Mouse (Mus musculus) forebrain, embryonic 16.5 days (tissue): Measurements from ENCODE around the gene Trat1. TPM values are rescaled to one million over a fixed set of nuclear protein-coding genes. Genes with fewer than 3 reads are reported as not detected.

Experiments
- ATAC-seq: fragments of 200-750 bp; cut with Nextera tagmentation; 2 replicates; pipeline ENCODE4 v1.8.0; 2017; ENCODE audit warnings: mild to moderate bottlenecking, moderate library complexity
- H3K27ac ChIP-seq: fragments of 300-500 bp; sonication (generic); 2 replicates; pipeline ENCODE4 v1.5.1; 2014; ENCODE audit warnings: low read length, control low read depth
- H3K27me3 ChIP-seq: fragments of 300-500 bp; sonication (generic); replicated peaks from 2 replicates; pipeline ENCODE4 v1.6.1; 2014; ENCODE audit warnings: low read length; ENCODE audit not compliant: control insufficient read depth, insufficient read depth
- H3K36me3 ChIP-seq: fragments of 300-500 bp; sonication (generic); 2 replicates; pipeline ENCODE4 v1.6.1; 2014; ENCODE audit not compliant: control insufficient read depth, insufficient read depth
- H3K4me1 ChIP-seq: fragments of 300-500 bp; sonication (generic); replicated peaks from 2 replicates; pipeline ENCODE4 v1.6.1; 2014; ENCODE audit warnings: low read length; ENCODE audit not compliant: control insufficient read depth, insufficient read depth
- H3K4me2 ChIP-seq: fragments of 300-500 bp; sonication (generic); 2 replicates; pipeline ENCODE4 v1.6.1; 2014; ENCODE audit warnings: mild to moderate bottlenecking, low read length, control low read depth
- H3K4me3 ChIP-seq: fragments of 300-500 bp; sonication (generic); replicated peaks from 2 replicates; pipeline ENCODE4 v1.5.1; 2014; ENCODE audit warnings: mild to moderate bottlenecking, low read length, control low read depth
- H3K9ac ChIP-seq: fragments of 300-500 bp; sonication (generic); replicated peaks from 2 replicates; pipeline ENCODE4 v1.6.1; 2014; ENCODE audit warnings: low read depth, low read length, control low read depth
- H3K9me3 ChIP-seq: fragments of 300-500 bp; sonication (generic); 2 replicates; pipeline ENCODE4 v1.6.1; 2016; ENCODE audit warnings: low read length; ENCODE audit not compliant: control insufficient read depth
- WGBS: fragments of 180-500 bp; shearing (Covaris S2); extraction: QIAGEN DNeasy Blood & Tissue Kit; methylation state at CpG from one replicate; pipeline ENCODE4 v1.1.7; 2014; 5-methylcytosine and 5-hydroxymethylcytosine counted together
- polyA plus RNA-seq: library from polyadenylated mRNA; unstranded; fragments of >200 nt; fragmentation: Nextera tagmentation; extraction: Ambion mirVana; gene quantifications from 2 replicates; pipeline ENCODE4 v1.2.1, GENCODE M21; 2015

Trat1 gene
- not detected in 2 replicates for polyA plus RNA-seq

DNA sequence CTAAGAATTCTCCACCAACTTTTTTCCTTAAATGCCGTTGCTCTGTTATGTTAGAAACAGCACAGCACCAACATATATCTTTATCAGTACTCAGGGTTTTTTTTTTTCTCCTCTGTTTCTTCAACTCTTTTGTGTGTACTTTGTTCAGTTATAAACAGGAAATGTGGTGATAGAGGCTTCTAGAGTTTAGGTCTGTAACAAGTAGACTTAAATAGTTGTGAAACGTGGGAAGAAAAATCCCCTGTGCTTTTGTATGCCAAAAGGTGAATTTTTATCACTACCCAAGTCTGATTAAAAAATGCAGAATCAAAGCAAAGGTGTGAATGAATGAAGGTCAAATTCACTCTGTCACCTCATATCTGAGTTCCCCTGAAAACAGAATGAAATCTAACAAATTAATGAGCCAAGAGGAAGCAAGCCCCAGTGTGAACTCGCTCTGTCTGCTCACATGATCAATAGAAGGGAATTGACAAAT, at the start of gene Trat1:
TSS of gene Trat1 (minus strand) at position 51 of the 475 bp plus-strand sequence.
- no peaks in the 10 kb centered on the region for H3K27me3 ChIP-seq
- H3K4me3 ChIP-seq, result no peak within 1 kb of the TSS
- no peak within 1 kb of the TSS for H3K4me2 ChIP-seq
- no peak within 1 kb of the TSS for H3K9ac ChIP-seq
- no peak within 1 kb of the TSS for H3K27ac ChIP-seq
- 87% methylated on average over 3 of the region's 3 CpGs for WGBS
- no peaks in the 10 kb centered on the region for H3K4me1 ChIP-seq
- no peaks in the 10 kb centered on the region for H3K9me3 ChIP-seq
- no peak for ATAC-seq
- no peaks in the 10 kb centered on the region for H3K36me3 ChIP-seq

DNA sequence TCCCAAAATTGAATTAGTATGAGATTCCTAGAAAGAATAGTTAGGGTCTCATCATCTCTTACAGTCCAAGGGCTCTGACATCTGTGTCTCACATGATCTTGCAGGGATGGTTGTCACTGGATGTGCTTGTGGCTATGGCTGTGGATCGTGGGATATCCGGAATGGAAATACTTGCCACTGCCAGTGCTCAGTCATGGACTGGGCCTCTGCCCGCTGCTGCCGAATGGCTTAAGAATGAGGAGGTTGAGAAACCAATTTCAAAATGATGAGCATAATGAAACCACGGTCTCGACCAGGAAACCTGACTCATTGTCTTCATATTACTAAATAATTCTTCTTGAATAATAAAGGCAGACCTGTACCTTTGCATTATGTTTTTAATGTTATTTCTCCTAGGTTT, 46.7 kb upstream of the Trat1 start:
- no peak for ATAC-seq
- no peak overlapping the region for H3K4me2 ChIP-seq
- H3K9ac ChIP-seq, result no peak overlapping the region
- H3K9me3 ChIP-seq, result 0 out of 2 replicates have a peak, but pooled peaks cover 3% of the 10 kb centered on the region
- no peaks in the 10 kb centered on the region for H3K27me3 ChIP-seq
- H3K4me3 ChIP-seq, result no peak overlapping the region
- 89% methylated on average over 6 of the region's 6 CpGs for WGBS
- no peaks in the 10 kb centered on the region for H3K4me1 ChIP-seq
- H3K36me3 ChIP-seq, result no peaks in the 10 kb centered on the region
- H3K27ac ChIP-seq, result no peak overlapping the region

DNA sequence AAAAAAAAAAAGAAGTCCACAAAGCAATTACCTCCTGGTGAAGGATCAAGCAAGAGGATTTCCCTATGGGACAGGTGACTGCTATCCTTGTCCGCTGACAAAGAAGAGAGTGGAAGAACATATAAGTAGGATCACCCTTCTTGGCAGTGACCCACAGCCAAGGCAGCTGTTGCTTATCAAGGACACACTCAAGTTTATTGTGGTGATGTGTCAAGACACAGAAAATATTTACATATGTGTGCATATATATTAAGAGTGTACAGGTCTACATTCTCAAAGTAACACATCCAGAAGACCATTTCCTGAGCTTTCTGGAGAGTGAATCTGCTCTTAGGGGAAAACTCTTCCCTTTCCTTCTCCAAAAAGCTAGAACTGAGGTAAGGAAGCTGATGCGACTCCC, 44.9 kb upstream of the Trat1 start, which contains the start of gene Retnlb:
TSS of gene Retnlb (plus strand) at position 162 of the 400 bp plus-strand sequence.
- H3K27me3 ChIP-seq, result no peaks in the 10 kb centered on the region
- H3K4me2 ChIP-seq, result no peak within 1 kb of the TSS
- 100% methylated on average over 2 of the region's 2 CpGs for WGBS
- no peak within 1 kb of the TSS for H3K27ac ChIP-seq
- 0 out of 2 replicates have a peak, but pooled peaks cover 3% of the 10 kb centered on the region for H3K9me3 ChIP-seq
- H3K9ac ChIP-seq, result no peak within 1 kb of the TSS
- H3K36me3 ChIP-seq, result no peaks in the 10 kb centered on the region
- H3K4me3 ChIP-seq, result no peak within 1 kb of the TSS
- ATAC-seq, result no peak
- no peaks in the 10 kb centered on the region for H3K4me1 ChIP-seq

DNA sequence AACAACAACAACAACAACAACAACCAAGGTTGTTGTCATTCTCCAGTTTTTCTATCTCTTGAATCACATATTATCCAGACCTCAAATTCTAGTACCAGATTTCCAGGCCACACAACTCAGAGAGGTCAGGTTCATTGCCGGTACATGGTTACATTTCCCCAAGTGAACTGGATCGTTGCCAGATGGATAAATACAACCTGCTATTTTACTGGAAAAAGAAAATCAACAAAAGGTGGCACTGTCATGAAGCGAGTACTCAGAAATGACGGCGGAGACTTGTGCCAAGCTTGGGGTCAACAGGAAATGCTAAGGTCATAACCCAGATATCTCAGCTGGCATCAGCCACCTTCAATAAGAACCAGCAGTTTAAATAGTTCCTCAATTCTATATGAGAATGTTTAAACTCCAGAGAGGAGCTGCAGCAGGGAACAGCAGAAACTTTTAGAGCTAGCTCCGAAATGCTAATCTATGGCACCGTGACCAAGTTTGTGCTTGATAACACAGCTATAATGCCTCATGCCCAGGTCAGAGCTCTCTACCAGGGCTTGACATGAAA, 40.1 kb upstream of the Trat1 start:
- H3K9ac ChIP-seq, result no peak overlapping the region
- H3K4me2 ChIP-seq, result no peak overlapping the region
- H3K4me3 ChIP-seq, result no peak overlapping the region
- H3K9me3 ChIP-seq, result 0 out of 2 replicates have a peak, but pooled peaks cover 3% of the 10 kb centered on the region
- no peaks in the 10 kb centered on the region for H3K4me1 ChIP-seq
- no peaks in the 10 kb centered on the region for H3K36me3 ChIP-seq
- H3K27ac ChIP-seq, result no peak overlapping the region
- H3K27me3 ChIP-seq, result no peaks in the 10 kb centered on the region
- WGBS, result 88% methylated on average over 7 of the region's 7 CpGs
- no peak for ATAC-seq

DNA sequence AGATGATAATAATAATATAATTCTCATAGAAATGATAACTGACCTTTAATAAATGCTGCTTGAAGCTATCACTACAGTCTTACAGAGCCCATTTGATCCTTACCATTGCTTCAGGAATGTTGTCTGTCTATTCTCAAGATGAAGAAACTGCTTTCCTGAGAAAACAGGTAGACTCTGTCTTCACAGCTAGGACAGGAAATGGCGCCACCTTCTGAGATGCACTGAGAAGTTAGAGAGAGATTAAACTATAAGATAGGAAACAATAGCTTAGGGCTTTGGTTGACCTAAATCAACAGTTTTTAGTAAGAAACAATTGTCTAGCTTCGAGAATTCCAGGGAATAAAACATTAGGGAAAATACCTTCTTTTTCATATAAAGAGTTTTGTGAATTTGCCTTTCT, 37.6 kb upstream of the Trat1 start:
- H3K4me3 ChIP-seq, result no peak overlapping the region
- no peak overlapping the region for H3K9ac ChIP-seq
- no peak overlapping the region for H3K27ac ChIP-seq
- no peak overlapping the region for H3K4me2 ChIP-seq
- ATAC-seq, result no peak
- no peaks in the 10 kb centered on the region for H3K36me3 ChIP-seq
- 54% methylated on average over 2 of the region's 2 CpGs for WGBS
- no peaks in the 10 kb centered on the region for H3K4me1 ChIP-seq
- no peaks in the 10 kb centered on the region for H3K27me3 ChIP-seq
- 0 out of 2 replicates have a peak, but pooled peaks cover under 1% of the 10 kb centered on the region for H3K9me3 ChIP-seq

DNA sequence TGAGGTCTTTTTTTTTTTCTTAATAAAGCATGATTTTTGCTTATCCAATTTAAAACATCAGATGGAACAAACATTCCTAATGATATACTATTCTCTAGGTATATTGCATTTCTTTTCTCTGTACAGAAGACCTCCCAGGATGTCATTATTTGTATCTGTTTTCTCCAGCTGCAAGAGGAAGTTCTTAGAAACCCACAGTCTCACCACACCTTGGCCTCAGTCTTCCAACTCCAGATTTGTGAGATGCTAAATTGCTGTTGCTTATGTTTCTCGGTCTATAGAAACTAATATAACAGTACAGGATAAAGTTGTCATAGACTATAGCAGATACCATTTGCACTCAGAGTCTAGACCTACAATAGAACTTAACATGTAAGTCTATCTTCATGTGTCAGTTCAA, 34.7 kb upstream of the Trat1 start:
- Histone ChIP-seq H3K36me3 (no peaks in the 10 kb centered on the region), H3K9ac (no peak overlapping the region), H3K4me3 (no peak overlapping the region), H3K4me1 (no peaks in the 10 kb centered on the region), H3K4me2 (no peak overlapping the region), H3K27me3 (no peaks in the 10 kb centered on the region), H3K27ac (no peak overlapping the region), H3K9me3 (no peaks in the 10 kb centered on the region)
- no peak for ATAC-seq
- WGBS, result 93% methylated on average over 1 of the region's 1 CpGs

DNA sequence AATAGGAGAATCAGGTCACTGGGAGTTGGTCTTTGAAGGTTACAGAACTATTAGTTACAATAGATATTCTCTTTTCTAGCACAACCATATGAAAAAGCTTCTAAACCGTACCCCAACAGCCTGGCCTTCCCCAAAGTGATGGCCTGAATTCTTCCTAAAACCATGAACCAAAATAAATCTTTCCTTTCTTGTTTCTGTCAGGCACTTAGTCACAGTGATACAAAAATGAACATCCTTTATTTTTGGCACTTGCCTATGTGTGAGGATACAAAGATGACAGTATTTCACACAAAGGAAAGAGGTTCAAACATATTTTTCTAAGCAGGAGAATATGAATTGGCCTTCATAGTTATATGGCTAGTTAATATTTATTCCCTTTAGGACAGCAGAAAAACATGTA, 33.6 kb upstream of the Trat1 start:
- Histone ChIP-seq H3K27ac (no peak overlapping the region), H3K27me3 (no peaks in the 10 kb centered on the region), H3K4me2 (no peak overlapping the region), H3K4me3 (no peak overlapping the region), H3K9me3 (no peaks in the 10 kb centered on the region), H3K4me1 (no peaks in the 10 kb centered on the region), H3K9ac (no peak overlapping the region), H3K36me3 (no peaks in the 10 kb centered on the region)
- no peak for ATAC-seq
- 93% methylated on average over 1 of the region's 1 CpGs for whole genome bisulfite sequencing

DNA sequence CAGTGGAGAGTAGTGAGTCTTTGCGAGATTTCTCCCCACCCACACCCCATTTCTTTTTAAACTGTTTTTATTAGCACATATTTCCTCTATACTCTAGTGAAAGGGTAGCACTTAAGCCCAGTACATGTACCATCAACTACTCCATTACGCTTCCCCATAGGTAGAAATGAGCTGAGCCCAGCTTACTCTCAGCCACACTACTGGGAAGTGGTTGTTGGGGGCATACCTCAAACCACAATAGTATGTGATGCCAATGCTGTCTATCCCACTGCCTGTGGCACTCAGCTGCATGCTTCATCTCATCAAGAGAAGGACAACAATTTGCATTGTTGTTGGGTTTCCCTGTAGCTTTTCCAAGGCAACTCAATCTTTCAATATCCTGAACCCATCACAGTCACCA, 29.1 kb upstream of the Trat1 start:
- WGBS, result 94% methylated on average over 2 of the region's 2 CpGs
- ATAC-seq, result no peak
- Histone ChIP-seq H3K36me3 (no peaks in the 10 kb centered on the region), H3K4me2 (no peak overlapping the region), H3K9me3 (no peaks in the 10 kb centered on the region), H3K4me1 (no peaks in the 10 kb centered on the region), H3K9ac (no peak overlapping the region), H3K27me3 (no peaks in the 10 kb centered on the region), H3K4me3 (no peak overlapping the region), H3K27ac (no peak overlapping the region)

DNA sequence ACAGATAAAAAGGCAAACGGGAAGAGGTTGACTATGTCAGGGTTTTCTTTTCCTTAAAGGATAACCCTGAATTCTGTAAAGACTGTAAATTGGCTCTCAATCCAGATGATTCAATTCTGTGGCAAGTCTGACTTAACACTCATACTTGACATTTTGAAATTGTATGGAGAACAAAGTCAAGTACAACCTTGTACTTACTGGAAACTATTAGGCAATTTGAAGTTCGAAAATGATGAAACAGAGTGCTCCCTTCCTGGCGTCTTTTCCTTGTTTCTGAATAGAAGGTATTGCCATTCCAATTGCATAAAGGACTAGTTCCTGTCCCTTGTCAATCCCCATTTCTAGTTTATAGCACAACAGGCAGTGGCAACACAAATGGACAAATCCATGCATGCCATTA, 27.6 kb upstream of the Trat1 start:
- Histone ChIP-seq H3K36me3 (no peaks in the 10 kb centered on the region), H3K4me3 (no peak overlapping the region), H3K27me3 (no peaks in the 10 kb centered on the region), H3K9ac (no peak overlapping the region), H3K9me3 (no peaks in the 10 kb centered on the region), H3K4me1 (no peaks in the 10 kb centered on the region), H3K4me2 (no peak overlapping the region), H3K27ac (no peak overlapping the region)
- ATAC-seq, result no peak
- 86% methylated on average over 3 of the region's 3 CpGs for WGBS

DNA sequence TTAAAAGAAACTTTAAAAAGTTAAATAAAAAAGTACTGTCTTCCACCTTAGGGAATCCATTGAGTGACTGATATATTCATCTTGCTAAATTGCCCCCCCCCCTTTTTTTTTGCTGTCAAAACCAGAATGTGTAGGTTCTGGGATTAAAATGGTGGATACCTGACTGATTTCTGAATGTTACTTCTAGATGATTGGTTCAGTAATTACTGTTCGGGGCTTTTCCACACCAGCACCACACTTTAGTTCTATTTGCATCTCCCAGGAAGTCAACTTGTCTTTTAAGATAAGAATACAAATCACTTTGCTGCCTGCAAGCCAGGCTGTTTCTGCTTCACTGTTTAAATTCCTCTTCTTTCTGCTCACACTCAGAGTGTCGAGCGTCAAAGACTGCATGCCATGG, 26.5 kb upstream of the Trat1 start:
- no peak for ATAC-seq
- WGBS, result 81% methylated on average over 3 of the region's 3 CpGs
- no peak overlapping the region for H3K4me2 ChIP-seq
- no peaks in the 10 kb centered on the region for H3K4me1 ChIP-seq
- H3K27ac ChIP-seq, result no peak overlapping the region
- H3K27me3 ChIP-seq, result no peaks in the 10 kb centered on the region
- H3K36me3 ChIP-seq, result no peaks in the 10 kb centered on the region
- no peak overlapping the region for H3K4me3 ChIP-seq
- no peaks in the 10 kb centered on the region for H3K9me3 ChIP-seq
- no peak overlapping the region for H3K9ac ChIP-seq
